Mouse (Mus musculus) heart, postnatal 36 days (tissue): ENCODE results near the gene Gm11127. TPM values are rescaled to one million over a fixed set of nuclear protein-coding genes. Genes with fewer than 3 reads are reported as not detected.
A peak's percentile ranks its signal among the peaks of the same experiment; 100 is the strongest.

Experiments
- DNase-seq, 2 experiments: peaks; one replicate each; pipeline ENCODE4 v3.0.0; 2021 to 2022
- intact Hi-C: fragments of 180-260 bp; cut with DNase I; formaldehyde crosslinking; loops from one replicate; pipeline ENCODE4 v1.15.1; 2025
- total RNA-seq, 2 experiments: library from RNA; stranded (reverse); gene quantifications; 2 replicates each; pipeline ENCODE4 v1.2.3; 2021

The Gm11127 gene
- total RNA-seq, 2 experiments from 2014 or later, result 3.4 to 4.3 TPM

DNA sequence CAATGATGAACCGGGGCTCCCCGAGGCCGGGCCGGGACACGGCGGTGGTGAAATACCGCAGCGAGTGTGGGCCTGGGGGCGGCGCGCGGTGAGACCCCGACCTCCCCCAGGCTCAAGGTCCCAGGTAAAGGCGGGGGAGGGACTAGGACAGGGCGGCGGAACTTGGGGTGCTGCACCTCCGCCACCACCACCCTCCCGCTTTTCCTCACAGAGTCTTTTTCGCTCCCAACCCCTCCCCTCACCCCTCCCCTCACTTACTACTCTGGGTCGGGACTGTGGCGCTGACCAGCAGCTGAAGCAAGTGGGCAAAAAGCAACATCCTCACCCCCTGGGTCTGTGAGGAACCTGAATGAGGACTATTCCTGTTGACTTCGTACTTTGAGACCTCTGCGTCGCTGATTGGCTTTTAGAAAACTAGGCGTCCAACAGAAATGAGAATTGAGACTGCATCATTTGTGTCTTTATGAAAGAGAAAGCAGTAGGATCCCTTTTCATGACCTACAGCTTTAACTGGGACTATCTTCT, 25.8 kb downstream of the Gm11127 start, which contains the start of gene H2-T23:
TSS of gene H2-T23 (minus strand) at position 505 of the 525 bp plus-strand sequence.
- peak; percentile 65 to 66 for DNase-seq
- intact Hi-C loops, result loop anchor here (1.0 to 10.0 kb wide), 2 partner anchors 12 to 98 kb away; partner anchors contain the start of gene H2-T24

- intact Hi-C loops, result loop anchor here (1.0 to 10.0 kb wide), 2 partner anchors 11 to 97 kb away; partner anchors contain the start of gene H2-T24
These were observed 26.4 kb downstream of the Gm11127 start for GRCm38 (mm10) chr17:36031583-36032331.

GRCm38 (mm10) chr17:36030703-36031582, 27.2 kb downstream of the Gm11127 start:
- DNase-seq, result peak in 1 of 2 experiments; percentile 24
- intact Hi-C loops, result loop anchor here (10.0 kb wide), 1 partner anchor 96 kb away; no protein-coding TSS in a partner anchor

More at GRCm38 (mm10) chr17:36031583-36032331, 26.4 kb downstream of the Gm11127 start:
- peak; percentile 52 to 69 for DNase-seq

DNA sequence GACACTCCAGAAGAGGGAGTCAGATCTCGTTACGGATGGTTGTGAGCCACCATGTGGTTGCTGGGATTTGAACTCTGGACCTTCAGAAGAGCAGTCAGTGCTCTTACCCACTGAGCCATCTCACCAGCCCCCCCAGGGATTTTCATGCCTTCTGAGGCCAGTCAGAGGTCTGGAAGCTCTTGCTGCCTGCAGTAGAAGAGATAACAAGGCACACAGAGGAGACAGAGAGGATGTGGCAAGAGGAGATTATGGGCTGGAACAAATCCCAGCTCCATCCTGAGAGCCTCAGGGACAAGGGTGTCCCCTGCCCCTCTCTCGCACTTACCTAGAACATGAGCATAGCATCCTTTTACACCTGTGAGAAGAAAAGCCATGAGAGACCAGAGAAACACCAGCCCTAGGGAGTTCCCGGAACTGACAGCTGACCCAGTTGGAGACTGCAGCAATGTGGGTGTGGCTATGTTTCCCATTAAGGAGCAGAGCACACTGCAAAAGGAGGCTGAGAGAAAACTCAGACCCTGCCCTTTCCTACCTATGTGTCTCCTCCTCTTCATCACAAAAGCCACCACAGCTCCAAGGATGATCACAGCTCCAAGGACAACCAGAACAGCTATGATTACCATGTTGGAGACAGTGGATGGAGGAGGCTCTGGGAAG, 28.0 kb downstream of the Gm11127 start:
- intact Hi-C loops, result loop anchor here (10.0 kb wide), 1 partner anchor 95 kb away; no protein-coding TSS in a partner anchor
- peak in 1 of 2 experiments; percentile 21 for DNase-seq

DNA sequence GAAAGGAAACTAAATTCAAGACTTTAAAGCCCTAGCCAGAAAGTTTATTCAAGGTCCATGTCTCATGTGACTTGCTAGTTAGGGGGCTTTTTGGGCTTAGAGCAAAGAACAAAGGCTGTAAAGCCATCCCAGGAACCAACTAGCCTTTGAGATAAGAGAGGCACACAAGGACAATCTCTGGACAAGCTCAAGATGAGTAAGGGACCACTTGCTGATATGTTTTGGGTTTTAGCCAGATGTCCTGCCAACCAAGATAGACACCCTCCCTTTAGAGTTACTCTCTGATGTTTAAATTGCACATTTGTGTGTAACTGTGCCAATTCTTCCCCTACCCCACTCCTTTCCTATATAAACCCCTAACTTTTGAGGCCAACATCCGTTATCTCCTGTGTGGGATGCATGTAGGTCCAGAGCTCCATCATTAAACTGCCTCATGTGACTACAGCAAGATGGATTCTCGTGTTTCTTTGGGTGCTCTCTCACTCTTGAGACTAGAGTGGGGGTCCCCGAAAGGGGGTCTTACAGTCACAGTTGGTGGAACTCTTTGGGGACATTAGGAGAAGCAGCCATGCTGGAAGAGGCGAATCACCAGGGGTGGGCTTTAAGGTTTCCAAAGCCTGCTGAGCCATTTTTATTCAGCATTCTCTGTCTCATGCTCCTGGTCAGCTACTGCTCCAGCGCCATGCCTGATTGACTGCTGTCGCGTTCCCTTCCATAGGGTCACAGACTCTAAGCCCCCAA, 29.1 kb downstream of the Gm11127 start:
- no peak for DNase-seq

DNA sequence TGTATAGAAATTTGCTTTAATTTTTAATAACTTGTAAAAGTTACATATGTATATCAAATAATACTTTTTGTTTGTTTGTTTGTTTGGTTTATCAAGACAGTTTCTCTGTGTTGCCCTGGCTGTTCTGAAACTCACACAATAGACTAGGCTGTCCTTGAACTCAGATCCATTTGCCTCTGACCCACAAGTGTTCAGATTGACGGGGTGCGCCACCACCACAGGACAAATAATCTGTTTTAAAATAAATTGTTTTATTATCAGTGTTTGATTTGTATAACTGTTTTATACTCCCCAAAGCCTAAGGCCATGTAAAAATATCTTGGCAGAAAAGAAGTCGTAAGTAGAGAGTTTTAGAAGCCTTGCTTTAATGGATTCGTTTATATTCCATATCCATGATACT, 30.5 kb downstream of the Gm11127 start:
- intact Hi-C loops, result no loop called here

More for the DNA sequence above, 29.1 kb downstream of the Gm11127 start:
- intact Hi-C loops, result no loop called here

DNA sequence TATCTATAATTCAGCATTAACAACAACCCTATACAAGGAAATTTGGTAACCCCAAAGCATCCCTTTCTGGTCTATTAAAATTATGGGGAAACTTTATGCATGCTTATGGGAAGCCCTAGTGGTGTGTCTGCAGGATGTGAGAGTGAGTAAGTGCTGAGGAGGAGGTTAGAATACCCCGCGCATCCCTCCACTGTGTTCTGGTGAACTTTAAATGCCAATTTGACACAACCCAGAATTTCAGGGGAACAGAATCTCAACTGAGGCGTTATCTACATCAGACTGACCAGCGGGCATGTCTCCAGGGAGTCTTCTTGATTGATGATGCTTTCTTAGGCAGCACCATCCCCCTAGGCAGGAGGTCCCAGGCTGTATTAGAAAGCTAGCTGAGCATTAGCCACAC, 32.3 kb downstream of the Gm11127 start:
- intact Hi-C loops, result no loop called here
- no peak for DNase-seq

More for the DNA sequence above, 30.5 kb downstream of the Gm11127 start:
- no peak for DNase-seq

DNA sequence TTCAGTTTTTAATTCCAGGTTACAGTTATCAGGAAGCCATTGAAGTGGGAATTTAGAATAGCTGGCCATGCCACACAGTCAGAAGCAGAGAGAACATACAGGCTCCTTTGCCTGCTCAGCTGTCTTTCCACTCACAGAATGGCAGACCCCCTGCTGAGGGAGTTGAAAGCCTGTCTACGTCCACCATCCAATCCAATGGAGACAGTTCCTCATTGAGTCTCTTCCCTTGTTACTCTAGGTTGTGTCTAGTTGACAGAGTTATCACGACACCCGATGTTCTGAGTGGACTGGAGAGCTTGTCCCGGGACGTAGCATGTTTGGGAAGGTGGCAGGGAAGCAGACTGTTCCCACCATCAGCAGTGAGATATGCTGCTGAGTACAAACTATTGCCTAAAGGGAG, 33.0 kb downstream of the Gm11127 start:
- intact Hi-C loops, result no loop called here
- no peak for DNase-seq

- intact Hi-C loops, result no loop called here
- DNase-seq, result peak; percentile 39 to 54
These were observed 34.2 kb downstream of the Gm11127 start for GRCm38 (mm10) chr17:36023710-36024654.

- DNase-seq, result no peak
- intact Hi-C loops, result no loop called here
These were observed 35.2 kb downstream of the Gm11127 start for GRCm38 (mm10) chr17:36022922-36023321.

GRCm38 (mm10) chr17:36022098-36022497, 36.1 kb downstream of the Gm11127 start:
- intact Hi-C loops, result no loop called here
- DNase-seq, result no peak

DNA sequence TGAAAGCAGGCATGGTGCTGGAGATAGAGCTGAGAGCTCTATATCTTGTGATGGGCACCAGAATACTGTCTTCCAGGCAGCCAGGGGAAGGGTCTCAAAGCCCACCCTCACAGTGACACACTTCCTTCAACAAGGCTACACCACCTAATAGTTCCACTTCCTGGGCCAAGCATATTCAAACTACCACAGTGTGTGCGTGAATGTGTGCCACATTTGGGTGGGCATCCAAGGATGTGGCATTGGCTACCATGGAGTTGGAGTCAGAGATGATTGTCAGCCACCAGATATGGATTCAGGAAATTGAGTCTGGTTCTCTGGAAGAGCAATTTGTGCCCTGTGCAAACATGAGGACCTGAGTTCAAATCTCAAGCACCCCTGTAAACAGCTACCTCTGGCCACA, 36.9 kb downstream of the Gm11127 start:
- no peak for DNase-seq
- intact Hi-C loops, result no loop called here

GRCm38 (mm10) chr17:36020191-36021073, 37.7 kb downstream of the Gm11127 start, which contains the start of gene H2-T24:
Gene H2-T24 (minus strand): TSS chr17:36020560.
- intact Hi-C loops, result loop anchor here (1.0 kb wide), 2 partner anchors 12 to 23 kb away; partner anchors contain the start of gene H2-T23
- peak; percentile 70 to 82 for DNase-seq

DNA sequence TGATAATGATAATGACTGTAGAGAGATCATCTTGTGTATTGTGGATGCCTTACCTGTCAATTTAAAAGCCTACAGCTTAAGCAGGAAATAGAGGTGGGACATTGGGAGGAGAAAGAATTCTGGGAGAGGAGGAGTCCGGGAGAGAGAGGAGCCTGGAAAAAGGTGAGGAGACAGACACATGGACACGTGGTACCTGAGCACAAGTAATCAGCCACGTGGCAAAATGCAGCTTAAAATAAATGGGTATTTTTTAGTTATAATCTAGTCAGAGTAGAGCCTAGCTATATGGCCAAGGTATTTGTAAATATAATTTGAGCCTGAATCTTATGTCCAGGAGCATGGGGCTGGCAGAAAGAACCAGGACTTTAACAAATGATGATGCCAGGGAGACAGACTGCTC, 38.7 kb downstream of the Gm11127 start:
- intact Hi-C loops, result no loop called here
- DNase-seq, result no peak

DNA sequence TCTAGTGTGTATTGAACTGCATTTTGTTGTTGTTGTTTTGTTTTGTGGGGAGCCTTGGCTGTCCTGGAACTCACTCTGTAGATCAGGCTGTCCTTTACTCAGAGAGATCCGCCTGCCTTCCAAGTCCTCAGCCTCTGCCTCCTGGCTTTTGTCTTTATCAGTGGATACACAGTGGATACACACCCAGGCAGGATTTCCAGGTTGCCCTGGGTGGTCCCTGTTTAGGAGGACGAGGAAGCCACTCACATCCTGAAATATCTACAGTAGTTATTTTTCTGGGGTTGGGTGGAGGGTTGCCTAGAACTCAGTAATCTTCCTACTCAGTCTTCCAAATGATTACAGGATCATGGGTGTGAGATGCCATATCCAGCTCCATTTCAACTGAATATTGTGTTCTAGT, 39.2 kb downstream of the Gm11127 start:
- intact Hi-C loops, result no loop called here
- peak in 1 of 2 experiments; percentile 43 for DNase-seq

GRCm38 (mm10) chr17:36017046-36017445, 41.1 kb downstream of the Gm11127 start:
- DNase-seq, result no peak
- intact Hi-C loops, result no loop called here

- intact Hi-C loops, result no loop called here
- DNase-seq, result no peak
These were observed 43.2 kb downstream of the Gm11127 start for GRCm38 (mm10) chr17:36014977-36015376.
